Mouse (Mus musculus) megakaryocyte, adult 5-6 weeks (primary cell): ENCODE measurements around the gene Lrrc72. TPM values are rescaled to one million over a fixed set of nuclear protein-coding genes. Genes with fewer than 3 reads are reported as not detected.
"Not testable (repeated sequence)": the region's sequence is repeated elsewhere in the genome, so short reads cannot be mapped to it uniquely, and the experiment has no call there.

Experiments used
- ATAC-seq: 2 replicates; pipeline ENCODE4 v1.8.0; 2016; ENCODE audit warnings: mild to moderate bottlenecking, inconsistent platforms; ENCODE audit not compliant: poor library complexity, severe bottlenecking
- total RNA-seq, 2 experiments: library from RNA; stranded (forward) in 1 of 2; stranded (reverse) in 1 of 2; fragments of 153-499, 151-499 nt in 1 of 2; fragments of 221-1000, 200-1000 nt in 1 of 2; gene quantifications; 2 replicates each; pipeline versions ENCODE4 v1.2.3 to v1.2.4; 2015 to 2017

Gene Lrrc72
- total RNA-seq (2015) (0.22 TPM in 1 of 2 replicates, not detected in the other), total RNA-seq (2017) (not detected in 2 replicates)

DNA sequence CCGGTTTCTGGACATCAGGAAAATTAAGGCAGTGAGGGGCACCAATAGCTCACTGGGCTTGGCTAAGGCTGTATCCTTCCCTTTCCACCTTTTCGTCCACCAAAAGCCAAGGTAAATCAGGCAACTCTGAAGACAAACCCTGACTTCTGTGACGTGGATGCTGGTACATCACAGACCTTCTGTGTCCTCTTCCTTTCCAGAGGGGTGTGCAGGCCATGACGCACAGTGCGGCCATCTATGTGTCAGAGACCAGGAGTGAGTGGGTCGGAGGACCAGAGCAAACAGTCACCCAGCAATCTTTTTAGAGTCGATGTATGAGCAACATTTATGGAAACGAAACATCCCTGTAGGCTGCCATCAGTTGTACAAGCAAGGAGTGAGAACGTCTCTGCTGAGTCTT lies at the start of gene Lrrc72:
Lrrc72 (minus strand) TSS at position 101 of the 400 bp plus-strand sequence.
- ATAC-seq = no peak

DNA sequence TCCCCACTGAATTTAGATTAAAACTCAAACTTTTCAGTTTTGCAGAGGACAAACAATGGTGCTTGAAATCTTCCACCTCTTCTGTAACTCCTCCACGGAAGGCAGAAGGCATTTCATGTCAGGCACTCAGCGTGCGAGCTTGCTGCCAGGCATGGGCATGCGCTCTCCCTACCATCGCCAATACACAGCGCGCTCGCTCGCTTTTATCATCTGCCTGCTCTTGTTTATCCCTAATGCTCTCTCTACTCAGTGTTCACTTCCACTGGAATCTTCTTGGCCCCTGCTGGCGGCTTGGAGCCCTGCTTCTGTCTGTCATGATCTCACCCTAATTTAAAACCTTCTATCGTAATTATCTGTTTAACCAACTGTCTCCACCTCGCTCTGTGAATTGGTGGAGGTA lies 49.1 kb upstream of the Lrrc72 start:
- ATAC-seq = no peak

DNA sequence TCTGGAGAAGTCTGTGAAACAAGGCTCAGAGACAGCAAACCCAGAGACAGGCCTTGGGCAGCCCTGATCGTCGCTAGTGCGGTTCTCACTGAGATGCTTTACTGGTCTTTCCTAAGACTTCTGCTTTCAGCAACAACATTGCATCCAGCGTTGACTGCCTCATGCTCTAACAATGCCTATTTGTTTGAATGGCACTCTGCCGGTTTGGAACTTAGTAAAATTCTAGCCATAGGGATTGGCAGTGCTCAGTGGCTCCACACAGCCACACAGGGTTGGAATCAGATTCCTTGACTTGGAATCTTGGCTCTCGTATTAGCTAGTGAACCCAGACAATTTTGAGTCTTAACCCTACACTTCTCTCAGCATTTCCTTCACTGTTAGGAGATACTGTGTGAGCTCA lies 38.1 kb upstream of the Lrrc72 start:
- no peak for ATAC-seq

DNA sequence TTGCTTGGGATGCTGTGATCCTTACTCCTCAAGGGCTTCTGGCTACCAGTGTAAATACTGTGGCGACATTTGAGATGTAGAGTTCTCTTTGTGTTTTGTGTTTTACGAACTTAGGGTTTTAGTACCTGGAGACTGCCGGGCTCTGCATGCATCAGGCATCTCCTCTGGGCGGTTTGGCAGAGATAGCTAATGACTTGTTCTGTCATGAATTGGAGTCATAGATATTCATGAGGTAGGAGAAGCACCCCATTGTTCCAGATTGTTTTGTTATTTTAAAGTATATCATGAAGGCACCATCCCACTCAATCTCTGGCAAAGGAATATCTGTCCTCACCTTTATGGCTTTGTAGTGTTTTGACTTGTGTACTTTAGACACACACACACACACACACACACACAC lies 37.3 kb upstream of the Lrrc72 start:
- no peak for ATAC-seq

DNA sequence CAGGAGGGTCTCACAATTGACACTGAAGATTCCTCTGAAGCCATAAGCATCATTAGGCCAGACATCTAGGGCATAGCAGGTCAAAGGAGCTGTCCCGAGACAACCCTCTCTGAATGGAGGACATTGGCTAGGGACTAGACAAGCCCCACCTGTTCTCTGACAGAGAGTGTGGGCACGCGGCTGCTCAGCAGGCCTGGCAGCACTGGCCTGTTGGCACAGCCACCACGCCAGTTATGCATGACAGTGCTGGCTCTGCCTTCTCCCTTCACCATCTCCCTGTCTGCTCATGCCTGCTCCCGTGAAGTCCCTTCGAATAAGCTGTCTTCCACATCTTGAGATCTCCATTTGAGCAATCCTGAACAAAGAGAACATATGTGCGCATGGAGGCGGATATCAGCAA lies 36.4 kb upstream of the Lrrc72 start:
- ATAC-seq = no peak

DNA sequence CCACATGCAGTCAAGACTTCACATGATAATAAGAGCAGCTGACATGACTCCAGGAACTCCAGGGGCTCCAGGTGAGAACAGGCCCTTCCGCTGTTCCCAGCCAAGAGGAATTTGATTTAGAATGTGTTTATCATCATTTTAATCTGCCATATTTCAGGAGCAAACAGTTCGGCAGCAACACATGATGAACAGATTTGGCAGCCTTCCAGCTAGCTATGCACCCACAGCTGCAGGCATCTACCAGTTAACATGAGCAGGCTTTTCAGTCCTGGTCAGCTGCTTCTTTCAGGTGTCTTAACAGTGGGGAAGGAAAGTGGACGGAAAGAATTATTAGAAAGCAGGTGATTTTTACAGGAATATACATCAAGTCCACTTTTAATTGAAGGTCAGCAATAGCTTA lies 21.6 kb upstream of the Lrrc72 start:
- no peak for ATAC-seq

DNA sequence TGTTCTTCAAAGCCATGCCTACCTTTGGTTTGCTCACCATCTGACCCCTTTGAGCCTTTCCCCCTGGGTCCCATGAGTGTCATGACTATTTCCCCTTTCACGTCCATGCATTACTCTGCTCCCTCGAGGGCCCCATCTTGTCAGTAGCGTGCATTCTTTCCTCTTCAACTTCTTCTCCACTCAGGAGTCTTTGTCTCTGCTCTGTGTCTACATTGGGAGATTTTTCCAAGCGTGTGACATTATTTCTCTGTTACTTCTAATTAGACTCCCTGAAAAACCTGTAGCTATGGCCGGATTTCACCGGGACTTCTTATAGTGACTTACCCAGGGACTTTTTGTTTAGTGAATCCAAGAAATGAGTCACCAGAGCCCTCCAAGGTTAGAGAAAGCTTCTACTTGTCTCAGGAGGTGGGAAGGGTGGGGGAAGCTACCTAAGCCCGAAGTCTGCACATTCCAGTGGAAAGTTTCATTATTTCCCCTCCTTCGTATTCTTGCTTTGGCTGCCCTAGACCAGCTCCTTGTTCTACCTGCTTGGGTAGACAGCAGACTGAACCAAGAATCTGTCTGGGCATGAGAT lies 14.6 kb upstream of the Lrrc72 start:
- ATAC-seq = no peak

DNA sequence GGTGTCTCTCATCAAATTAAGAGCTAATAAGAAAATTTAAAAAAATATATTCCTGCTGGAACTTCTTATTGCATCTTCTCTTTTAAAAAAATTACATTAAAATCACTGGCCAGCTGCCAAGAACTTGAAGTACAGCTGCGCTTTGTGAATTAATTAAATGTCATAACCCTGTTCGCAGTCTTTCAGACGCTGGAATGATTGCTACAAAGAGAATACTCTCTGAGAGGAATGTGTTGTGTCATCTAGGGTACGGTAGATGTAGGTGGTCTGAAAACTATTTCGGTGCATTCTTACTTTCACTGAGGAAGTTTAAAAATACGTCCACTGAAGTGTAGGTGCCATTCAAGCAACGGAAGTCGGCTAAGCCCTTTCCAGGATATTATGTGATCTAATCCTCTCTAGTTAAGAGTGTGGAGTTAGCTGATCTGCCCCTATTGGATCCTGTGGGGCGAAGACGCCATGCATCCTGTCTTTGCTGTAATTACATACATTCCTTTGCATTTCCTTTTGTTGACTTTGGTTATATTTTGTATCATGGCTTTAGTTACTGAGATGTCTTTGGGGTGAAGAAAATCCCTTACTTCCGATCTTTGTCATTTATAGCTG lies 9.0 kb upstream of the Lrrc72 start:
- ATAC-seq = no peak

DNA sequence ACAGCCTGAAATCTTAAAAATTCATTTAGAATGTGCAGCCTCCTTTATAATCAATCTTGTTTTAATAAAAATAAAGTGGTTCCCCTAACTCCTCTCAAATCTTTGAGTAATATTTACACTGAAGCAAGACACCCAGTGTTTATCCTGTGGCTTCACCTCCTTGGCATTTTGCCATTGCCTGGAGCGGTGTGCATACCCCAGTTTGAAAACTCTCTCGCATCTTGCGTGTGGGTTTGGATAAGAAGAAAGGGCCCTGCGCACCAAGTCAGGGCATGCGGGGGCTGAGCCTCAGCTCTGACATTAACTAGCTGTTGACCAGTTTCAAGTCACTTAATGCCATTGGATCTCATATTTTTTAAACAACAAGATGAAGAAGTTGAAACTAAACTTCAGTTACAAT lies 2.2 kb upstream of the Lrrc72 start:
- ATAC-seq = no peak

DNA sequence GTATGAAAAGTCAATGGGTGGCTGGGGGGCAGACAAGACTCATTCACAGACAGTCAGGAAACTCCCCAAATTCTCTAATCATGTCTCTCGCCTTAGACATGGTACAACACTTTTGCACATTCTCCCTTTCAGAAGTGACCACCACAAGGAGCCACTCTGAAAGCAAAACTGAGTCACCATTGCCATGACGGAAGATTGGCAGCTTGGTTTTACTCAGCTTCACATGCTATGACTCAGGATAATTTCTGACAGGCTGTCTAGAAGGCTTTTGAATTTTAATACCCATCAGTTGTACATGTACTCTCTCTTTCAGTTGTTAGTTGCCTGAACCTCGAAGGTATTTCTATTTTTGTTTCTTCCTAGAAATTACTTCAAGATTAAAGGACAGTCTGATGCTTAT lies 12.0 kb downstream of the Lrrc72 start:
- no peak for ATAC-seq

DNA sequence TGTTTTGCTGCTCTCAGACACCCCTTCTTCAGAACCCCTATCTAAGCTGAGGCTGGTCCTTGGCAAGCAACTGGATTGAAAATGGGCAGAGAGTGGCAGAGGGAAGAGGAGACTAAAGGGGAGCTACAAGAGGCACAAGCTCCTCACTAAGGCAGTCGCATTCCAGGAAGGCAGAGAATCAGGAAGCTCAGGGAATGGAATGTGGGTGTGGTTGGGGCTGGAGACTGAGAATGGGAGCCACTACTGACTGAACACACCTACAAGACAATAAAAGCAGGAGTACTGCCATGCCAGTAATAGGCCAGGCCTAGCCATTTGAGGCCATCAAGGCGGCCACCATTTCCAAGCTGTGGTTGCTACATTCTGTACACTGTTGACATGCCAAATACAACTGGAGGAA lies 21.8 kb downstream of the Lrrc72 start:
- no peak for ATAC-seq

DNA sequence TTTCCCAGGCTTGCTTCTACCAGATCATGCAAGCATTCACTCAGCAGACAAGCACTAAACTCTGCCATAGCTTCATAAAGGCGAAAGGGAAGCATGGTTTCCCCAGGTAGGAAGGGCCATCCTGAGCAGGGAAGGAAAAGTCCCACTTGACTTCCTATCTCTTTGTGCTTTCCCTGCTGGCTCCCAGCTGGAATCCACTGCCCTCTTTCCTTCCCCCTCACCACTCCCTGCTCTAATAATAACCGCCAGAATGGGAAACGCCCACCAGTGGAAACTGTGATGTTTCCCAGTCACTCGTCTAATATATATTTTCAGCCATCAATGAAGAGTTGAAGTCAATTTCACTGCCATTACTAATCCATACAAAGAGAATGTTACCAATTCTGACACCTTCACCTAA lies 28.8 kb downstream of the Lrrc72 start:
- no peak for ATAC-seq

DNA sequence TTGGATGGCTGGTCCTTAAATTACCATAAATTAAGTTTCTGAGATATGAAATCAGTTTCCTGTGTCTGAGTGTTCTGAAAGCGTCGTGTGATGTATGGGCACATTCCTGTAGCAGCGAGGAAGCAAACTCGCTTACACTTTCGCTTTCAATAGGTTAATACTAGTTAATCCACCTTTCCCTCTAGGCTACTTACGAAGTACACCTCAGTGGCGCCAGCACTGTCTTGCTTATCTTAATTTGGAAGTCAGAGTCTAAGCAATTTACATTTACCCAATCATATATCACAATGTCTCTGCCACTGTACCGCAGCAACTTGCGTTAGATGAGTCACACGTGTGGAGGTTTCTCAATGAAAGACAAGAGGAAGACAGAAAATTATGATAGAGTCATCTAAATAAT lies 36.3 kb downstream of the Lrrc72 start:
- ATAC-seq = peak; percentile 36; the same call in 1 of the 2 replicates

DNA sequence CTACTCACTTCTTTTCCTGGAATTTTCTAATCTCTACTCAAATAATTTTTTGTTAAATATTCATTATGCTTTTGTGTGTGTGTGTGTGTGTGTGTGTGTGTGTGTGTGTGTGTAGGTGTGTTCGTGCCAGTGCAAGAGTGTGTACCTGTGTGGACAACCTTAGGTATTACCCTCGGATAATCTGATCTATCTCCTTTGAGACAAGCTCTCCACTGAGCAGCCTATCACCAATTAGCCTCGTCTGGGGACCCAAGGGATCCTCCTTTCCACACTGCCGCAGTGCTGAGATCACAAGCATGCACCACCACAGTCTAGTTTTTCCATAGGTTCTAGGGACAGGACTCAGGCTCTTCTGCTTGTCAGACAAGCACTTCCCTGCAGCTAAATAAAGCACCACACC lies 37.0 kb downstream of the Lrrc72 start:
- ATAC-seq = no peak

DNA sequence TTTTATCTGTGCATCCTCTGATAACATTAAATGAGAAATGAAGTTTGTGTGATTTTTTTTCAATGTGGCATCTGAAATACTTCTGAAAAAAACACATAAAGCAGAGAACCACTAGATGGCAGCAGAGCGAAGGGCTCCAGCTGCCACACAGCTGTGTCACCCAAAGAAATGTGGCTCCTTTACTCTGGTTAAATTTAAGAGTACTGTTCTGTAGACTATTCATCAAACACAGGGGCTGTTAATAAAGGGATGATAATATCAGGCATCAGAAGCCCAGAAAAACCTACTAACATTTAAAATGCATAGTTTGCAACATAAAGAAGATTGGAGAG lies 38.1 kb downstream of the Lrrc72 start:
- peak; percentile 60 for ATAC-seq

DNA sequence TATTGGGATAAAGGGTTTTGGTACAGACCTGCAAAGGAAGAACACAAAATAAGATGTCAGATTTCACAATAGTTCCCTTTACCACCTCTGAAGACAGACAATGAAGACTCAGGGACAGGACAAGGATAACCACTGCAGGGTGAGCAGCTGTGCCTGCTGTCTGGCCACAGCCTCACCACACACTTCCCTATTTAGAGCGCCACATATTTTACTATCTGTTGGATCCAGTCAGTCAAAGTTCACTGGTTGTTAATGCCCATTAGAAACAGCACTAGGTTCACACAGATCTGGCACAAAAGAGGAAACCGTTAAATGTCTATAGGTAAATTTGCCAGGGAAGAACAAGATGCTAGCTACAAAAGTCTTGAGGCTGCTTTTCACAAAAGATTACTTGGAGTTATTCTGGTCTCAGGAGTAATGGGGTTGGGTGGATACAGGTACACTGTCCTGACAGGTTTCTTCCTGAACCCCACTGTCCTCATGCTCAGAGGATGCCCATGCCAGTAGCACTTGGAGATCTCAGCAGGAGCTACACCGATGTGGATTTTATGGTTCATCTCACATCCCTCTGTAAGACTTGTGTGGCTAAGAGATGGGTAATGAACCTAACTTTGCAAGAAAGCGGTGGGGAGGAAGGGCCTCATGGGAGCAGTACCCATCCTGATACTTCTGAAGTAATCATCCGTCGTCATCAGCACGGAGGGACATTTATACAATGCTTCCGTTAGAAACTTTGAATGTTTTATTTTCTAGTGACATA lies 38.6 kb downstream of the Lrrc72 start:
- ATAC-seq = peak; percentile 88

DNA sequence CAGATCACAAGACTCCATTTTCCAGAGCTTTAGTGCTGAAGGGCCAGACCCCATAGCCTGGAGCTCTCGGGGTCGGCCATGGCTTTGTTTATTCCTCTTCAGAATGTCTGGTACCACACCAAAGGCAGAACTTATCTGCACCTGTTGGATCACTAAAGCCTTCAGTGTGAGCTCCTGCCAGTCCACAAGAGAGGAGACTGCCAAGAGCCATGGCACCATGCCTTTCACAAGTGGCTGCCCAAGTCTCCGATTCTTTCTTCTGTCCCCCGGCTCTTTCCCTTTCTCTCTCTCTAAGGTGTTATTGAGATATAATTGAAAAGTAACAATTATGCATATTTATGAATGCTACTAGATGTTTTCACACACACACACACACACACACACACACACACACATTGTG lies 43.1 kb downstream of the Lrrc72 start:
- ATAC-seq = no peak

DNA sequence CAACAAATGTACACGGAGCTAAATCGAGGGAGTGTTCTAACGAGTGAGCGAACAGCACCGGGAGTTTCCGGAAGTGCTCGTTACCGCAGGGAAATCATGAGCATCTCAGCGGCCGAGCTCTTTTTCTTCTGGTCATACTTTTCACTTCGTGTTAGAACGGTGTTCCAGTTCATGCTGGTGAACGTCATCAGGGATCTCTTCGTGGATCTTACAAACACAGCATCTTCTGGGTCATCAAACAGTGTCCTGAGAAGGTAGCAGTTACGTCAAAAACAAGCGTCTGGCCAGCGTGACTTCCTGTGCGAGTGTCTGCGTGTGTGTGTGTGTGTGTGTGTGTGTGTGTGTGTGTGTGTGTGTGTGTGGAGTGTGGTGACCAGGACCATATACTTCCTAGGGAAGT lies 44.7 kb downstream of the Lrrc72 start:
- ATAC-seq = no peak

DNA sequence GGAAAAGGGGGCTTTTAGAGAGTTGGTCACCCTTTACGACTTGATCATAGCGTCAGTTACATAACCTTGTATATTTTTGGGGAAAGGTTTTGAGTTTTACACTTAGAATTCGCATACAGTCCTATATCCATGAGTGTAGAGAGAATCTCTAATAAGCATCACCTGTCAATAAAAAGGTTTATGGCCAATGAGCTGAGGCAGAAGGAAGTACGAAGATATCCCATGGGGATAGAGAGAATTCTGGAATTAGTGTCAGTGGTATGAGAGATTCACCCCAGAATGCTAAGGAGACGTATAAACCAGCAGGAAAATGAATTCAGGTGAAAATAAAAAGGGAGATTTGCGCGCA lies 45.4 kb downstream of the Lrrc72 start:
- no peak for ATAC-seq

DNA sequence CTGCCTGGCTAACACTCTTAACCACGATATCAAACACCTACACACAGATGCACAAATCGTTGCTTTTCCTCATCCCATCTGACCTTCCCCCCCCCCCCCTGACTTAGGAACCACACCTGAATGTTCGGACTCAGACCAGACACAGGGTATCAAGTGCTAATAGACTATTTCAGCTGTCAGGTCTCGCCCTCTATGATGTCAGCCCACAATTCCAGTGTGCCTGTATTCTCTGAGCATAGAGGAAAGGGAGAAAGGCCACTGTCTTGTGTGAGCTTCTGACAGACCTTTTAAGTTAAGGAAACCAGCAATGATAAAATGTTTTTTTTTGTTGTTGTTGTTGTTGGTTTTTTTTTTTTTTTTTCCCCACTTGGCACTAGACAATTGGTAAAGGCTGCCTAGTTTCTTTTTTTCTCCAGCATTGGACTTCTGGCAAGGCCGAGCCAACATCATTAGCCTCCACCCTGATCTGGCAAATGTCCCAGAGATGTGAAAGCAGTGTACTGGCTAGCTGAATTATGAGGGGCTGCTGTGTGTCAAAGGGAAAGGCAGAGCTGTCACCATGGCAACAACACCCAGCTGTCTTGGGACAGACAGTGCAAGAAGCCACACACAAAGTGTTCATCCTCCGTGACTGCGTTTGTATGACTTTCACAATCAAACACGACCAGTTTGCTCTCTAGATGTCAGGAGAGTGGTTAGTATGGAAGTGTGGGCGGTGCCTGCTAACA lies 46.0 kb downstream of the Lrrc72 start:
- ATAC-seq = no peak

DNA sequence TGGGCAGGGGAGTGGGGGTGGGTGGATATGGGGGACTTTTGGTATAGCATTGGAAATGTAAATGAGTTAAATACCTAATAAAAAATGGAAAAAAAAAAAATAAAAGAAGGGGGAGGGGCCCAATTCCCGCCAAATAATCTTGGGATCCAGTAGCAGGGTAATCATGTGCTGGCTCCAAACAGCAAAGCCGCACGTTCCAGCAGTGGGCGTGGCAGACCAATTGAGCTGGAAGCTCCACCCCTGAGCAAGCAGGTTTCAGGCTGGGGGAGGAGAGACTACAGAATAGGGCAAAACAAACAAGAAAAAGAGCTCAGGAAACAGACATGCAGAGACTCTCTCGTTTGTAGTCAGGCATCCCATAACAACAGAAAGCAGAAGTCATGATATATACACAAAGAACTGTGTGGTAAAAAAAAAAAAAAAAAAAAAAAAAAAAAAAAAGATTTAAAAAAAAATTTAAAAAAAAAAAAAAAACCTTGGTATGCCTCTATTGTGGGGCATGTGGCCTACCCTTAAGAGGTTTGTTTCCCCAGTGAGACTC lies 47.5 kb downstream of the Lrrc72 start:
- not testable (repeated sequence) for ATAC-seq

DNA sequence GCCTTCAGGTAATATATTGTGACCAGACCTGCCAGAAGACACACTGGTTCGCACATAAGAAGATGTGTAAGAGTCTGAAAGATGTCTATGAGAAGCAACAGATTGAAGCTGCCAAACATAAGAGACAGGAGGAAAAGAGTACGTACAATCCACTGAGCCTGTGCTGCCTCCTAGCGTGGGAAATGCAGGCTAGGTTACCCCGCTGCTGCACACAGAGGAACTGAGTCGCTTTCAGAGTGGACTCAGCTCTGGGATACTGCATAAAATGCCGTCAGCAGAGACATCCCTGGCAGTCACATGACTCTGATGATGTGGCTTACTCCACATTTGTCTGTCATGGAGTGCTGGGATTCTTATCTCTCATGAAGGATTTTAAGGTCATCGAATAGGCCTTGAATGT lies 58.2 kb downstream of the Lrrc72 start:
- ATAC-seq = no peak
